Mouse (Mus musculus): Measurements from ENCODE around the gene Ubqln4. TPM values are rescaled to one million over a fixed set of nuclear protein-coding genes. Genes with fewer than 3 reads are reported as not detected.

The Ubqln4 gene
- 10 to 100 TPM; 86.3 to 89.9 TPM for total RNA-seq (2021)
- long read RNA-seq, experiment 1, transcript Ubqln4-201 (11 exons, 3,330 nt) = major isoform, 319 of 369 reads
- long read RNA-seq, experiment 1, partial matches to known transcripts = 19 of 369 reads
- long read RNA-seq, experiment 1, other reads (novel, unspliced or antisense) = 31 of 369 reads
- long read RNA-seq, experiment 2, transcript Ubqln4-201 (11 exons, 3,330 nt) = major isoform, 210 of 268 reads
- long read RNA-seq, experiment 2, partial matches to known transcripts = 39 of 268 reads
- long read RNA-seq, experiment 2, other reads (novel, unspliced or antisense) = 19 of 268 reads

GRCm38 (mm10) chr3:88553525-88553879, at the start of gene Ubqln4:
TSS of gene Ubqln4 (plus strand) at chr3:88553758.
- DNase-seq (ENCODE audit: low spot score) = peak; percentile 93

GRCm38 (mm10) chr3:88503881-88504746, 49.4 kb upstream of the Ubqln4 start:
- no peak for DNase-seq (ENCODE audit: low spot score)

GRCm38 (mm10) chr3:88505081-88505480, 48.5 kb upstream of the Ubqln4 start:
- DNase-seq (ENCODE audit: low spot score) = no peak

GRCm38 (mm10) chr3:88505765-88506164, 47.8 kb upstream of the Ubqln4 start:
- no peak for DNase-seq (ENCODE audit: low spot score)

GRCm38 (mm10) chr3:88509250-88509649, 44.3 kb upstream of the Ubqln4 start:
- DNase-seq (ENCODE audit: low spot score) = no peak

- DNase-seq (ENCODE audit: low spot score) = peak; percentile 93
Observed at GRCm38 (mm10) chr3:88509692-88510420, 43.7 kb upstream of the Ubqln4 start, which contains the start of gene Lmna. TSS of gene Lmna (minus strand) at chr3:88509956.

GRCm38 (mm10) chr3:88510421-88511289, 42.9 kb upstream of the Ubqln4 start:
- DNase-seq (ENCODE audit: low spot score) = no peak

GRCm38 (mm10) chr3:88511559-88511958, 42.0 kb upstream of the Ubqln4 start:
- DNase-seq (ENCODE audit: low spot score) = no peak

GRCm38 (mm10) chr3:88512141-88512895, 41.2 kb upstream of the Ubqln4 start:
- no peak for DNase-seq (ENCODE audit: low spot score)

GRCm38 (mm10) chr3:88512896-88513545, 40.5 kb upstream of the Ubqln4 start:
- no peak for DNase-seq (ENCODE audit: low spot score)

- DNase-seq (ENCODE audit: low spot score) = no peak
Observed at GRCm38 (mm10) chr3:88513546-88514115, 39.9 kb upstream of the Ubqln4 start.

GRCm38 (mm10) chr3:88514231-88515094, 39.1 kb upstream of the Ubqln4 start:
- DNase-seq (ENCODE audit: low spot score) = no peak

GRCm38 (mm10) chr3:88515095-88515386, 38.5 kb upstream of the Ubqln4 start:
- DNase-seq (ENCODE audit: low spot score) = no peak

GRCm38 (mm10) chr3:88516407-88516806, 37.2 kb upstream of the Ubqln4 start:
- no peak for DNase-seq (ENCODE audit: low spot score)

- no peak for DNase-seq (ENCODE audit: low spot score)
Observed at GRCm38 (mm10) chr3:88518411-88518810, 35.1 kb upstream of the Ubqln4 start.

- no peak for DNase-seq (ENCODE audit: low spot score)
Observed at GRCm38 (mm10) chr3:88520078-88520477, 33.5 kb upstream of the Ubqln4 start.

- DNase-seq (ENCODE audit: low spot score) = no peak
Observed at GRCm38 (mm10) chr3:88521156-88521555, 32.4 kb upstream of the Ubqln4 start.

GRCm38 (mm10) chr3:88521803-88522331, 31.7 kb upstream of the Ubqln4 start:
- DNase-seq (ENCODE audit: low spot score) = peak; percentile 74
